ENCODE assay signal across 16 mouse cellular contexts in genomic region chr16:32822450-32822827, GRCm38 (mm10). TPM values are rescaled to one million over a fixed set of nuclear protein-coding genes. Genes with fewer than 3 reads are reported as not detected.
A peak's percentile ranks its signal among the peaks of the same experiment; 100 is the strongest.
DNase-seq lines count a peak whose midpoint lies in the region; ATAC-seq and TF ChIP-seq lines count a peak whose summit lies in the region.
"Had no signal": no experiment of that assay in that cellular context is flagged by ENCODE, and none has a peak within 500 bp of the region (broad histone marks: within the 10 kb centered on the region; RNA-seq: fewer than 3 reads in every experiment).

No protein-coding gene starts in this region.

- peaks cover 13% of the 10 kb centered on the region for H3K4me1 ChIP-seq in heart, postnatal 0 days (ENCODE audit: control insufficient read depth, insufficient read depth)
- peaks cover 7% of the 10 kb centered on the region for H3K4me1 ChIP-seq in embryonic fibroblast, embryonic 13.5 days (ENCODE audit: control insufficient read depth, insufficient read depth, low read length)
- 0 out of 2 replicates have a peak, but pooled peaks cover 4% of the 10 kb centered on the region for H3K4me1 ChIP-seq in lung, adult 2 months (ENCODE audit: control insufficient read depth, insufficient read depth, low read length)
- H3K4me1 ChIP-seq in olfactory bulb, adult 2 months (ENCODE audit: control insufficient read depth, insufficient read depth, low read length): peaks cover 8% of the 10 kb centered on the region
- H3K4me1 ChIP-seq: midbrain, embryonic 13.5 days had no signal

- 38% methylated on average over 6 of the region's 6 CpGs for WGBS in heart, postnatal 0 days
- 47% methylated on average over 6 of the region's 6 CpGs for WGBS in lung, adult 2 months
- WGBS in olfactory bulb, adult 2 months: 79% methylated on average over 6 of the region's 6 CpGs

- no peak overlapping the region for H3K4me2 ChIP-seq in heart, postnatal 0 days (ENCODE audit: low read depth, low read length)
- H3K4me2 ChIP-seq: midbrain, embryonic 13.5 days had no signal

- H3K9ac ChIP-seq in heart, postnatal 0 days (replicated peaks; ENCODE audit: low read depth, low read length): no peak overlapping the region
- H3K9ac ChIP-seq: midbrain, embryonic 13.5 days had no signal

- no peak overlapping the region for H3K4me3 ChIP-seq in heart, postnatal 0 days (ENCODE audit: low read depth, low read length)
- H3K4me3 ChIP-seq in embryonic fibroblast, embryonic 13.5 days (ENCODE audit: insufficient read depth, low read length): no peak overlapping the region
- no peak overlapping the region for H3K4me3 ChIP-seq in lung, adult 2 months (replicated peaks; ENCODE audit: extremely low read depth, low read depth, low read length)
- no peak overlapping the region for H3K4me3 ChIP-seq in olfactory bulb, adult 2 months (ENCODE audit: insufficient read depth, low read depth, low read length)
- H3K4me3 ChIP-seq: embryonic facial prominence, embryonic 10.5 days; midbrain, embryonic 13.5 days had no signal

- H3K27ac ChIP-seq in heart, postnatal 0 days (ENCODE audit: low read depth): peak overlapping the region; percentile 75
- peak overlapping the region; percentile 15; the same call in 1 of the 2 replicates for H3K27ac ChIP-seq in embryonic fibroblast, embryonic 13.5 days (ENCODE audit: insufficient read depth, low read length)
- peak overlapping the region; percentile 3; the same call in 1 of the 2 replicates for H3K27ac ChIP-seq in olfactory bulb, adult 2 months (ENCODE audit: insufficient read depth, low read depth, low read length)
- H3K27ac ChIP-seq: embryonic facial prominence, embryonic 10.5 days; midbrain, embryonic 13.5 days had no signal

- no peak for TF ChIP-seq EP300 in heart, postnatal 0 days (IDR thresholded peaks at IDR 0.05; ENCODE audit: low read depth)

- peak; percentile 13; the same call in 1 of the 2 replicates for ATAC-seq in heart, postnatal 0 days (ENCODE audit: insufficient read depth, low read depth)
- ATAC-seq: midbrain, embryonic 13.5 days had no signal

- no peak for TF ChIP-seq POLR2A in embryonic fibroblast, embryonic 13.5 days (IDR thresholded peaks at IDR 0.05; ENCODE audit: low read depth, low read length)
- TF ChIP-seq POLR2A in lung, adult 2 months (IDR thresholded peaks at IDR 0.05; ENCODE audit: borderline replicate concordance, extremely low read depth, low read depth, low read length): peak; percentile 21; the same call in 1 of the 2 replicates
- no peak for TF ChIP-seq POLR2A in olfactory bulb, adult 2 months (IDR thresholded peaks at IDR 0.05; ENCODE audit: insufficient read depth, low read depth, low read length)

- peaks cover 46% of the 10 kb centered on the region for H3K36me3 ChIP-seq in heart, postnatal 0 days (replicated peaks; ENCODE audit: control insufficient read depth, insufficient read depth, low read length)

- TF ChIP-seq CTCF in heart, postnatal 0 days (IDR thresholded peaks at IDR 0.05; ENCODE audit: low read depth): no peak
- no peak for TF ChIP-seq CTCF in embryonic fibroblast, embryonic 13.5 days (IDR thresholded peaks at IDR 0.05; ENCODE audit: borderline replicate concordance, insufficient read depth, low read length)
- no peak for TF ChIP-seq CTCF in lung, adult 2 months (IDR thresholded peaks at IDR 0.05; ENCODE audit: insufficient read depth, low read length)
- no peak for TF ChIP-seq CTCF in olfactory bulb, adult 2 months (IDR thresholded peaks at IDR 0.05; ENCODE audit: insufficient read depth, low read depth, low read length)

- DNase-seq in heart, postnatal 0 days (ENCODE audit: low spot score): no peak
- DNase-seq in heart, postnatal 36 days: no peak
- peak; percentile 43 for DNase-seq in lung, adult 2 months
- DNase-seq in B cell, adult 2 months: no peak
- DNase-seq in adrenal gland, adult 8-10 months: no peak
- DNase-seq: cerebellum, postnatal 10 days; left cerebral cortex, postnatal 4 days; right cerebral cortex, postnatal 4 days; thymus, postnatal 14 days had no signal

- H3K27me3 ChIP-seq in heart, postnatal 0 days (ENCODE audit: control insufficient read depth, insufficient read depth, low read length): no peaks in the 10 kb centered on the region
- H3K27me3 ChIP-seq: midbrain, embryonic 13.5 days had no signal

- intact Hi-C loops in heart, postnatal 36 days (cut with DNase I): no loop called here

- no peaks in the 10 kb centered on the region for H3K9me3 ChIP-seq in heart, postnatal 0 days (replicated peaks; ENCODE audit: control insufficient read depth, low read length)
- H3K9me3 ChIP-seq: embryonic facial prominence, embryonic 10.5 days; midbrain, embryonic 13.5 days had no signal

RNA-seq across cellular contexts. Expression of gene Smbd1, which starts 12.2 kb away (rescaled TPM):
- not detected in 2 replicates for total RNA-seq in heart, postnatal 0 days (2014; rRNA removed; ENCODE audit: low replicate concordance)
- polyA plus RNA-seq in heart, postnatal 0 days (2015; fragmentation: Nextera tagmentation; extraction: Ambion mirVana): not detected in 2 replicates
- not detected for total RNA-seq in heart, postnatal 36 days (2021)
- polyA plus RNA-seq in embryonic fibroblast, embryonic 13.5 days (2011; ENCODE audit: insufficient read length, low read depth, missing spikeins): not detected in 2 replicates
- polyA plus RNA-seq in lung, adult 2 months (2012; rRNA removed): 2.3 and 3.0 TPM in 2 replicates
- polyA plus RNA-seq in olfactory bulb, adult 2 months (2012; ENCODE audit: insufficient read depth, insufficient read length, low replicate concordance, missing spikeins): not detected in 2 replicates
- total RNA-seq in adrenal gland, adult 8-10 months (2022): not detected
- total RNA-seq: adrenal gland, postnatal 10 days; layer of hippocampus, postnatal 10 days; left cerebral cortex, postnatal 4 days had no signal
- polyA plus RNA-seq: embryonic facial prominence, embryonic 10.5 days; liver, embryonic 16.5 days; midbrain, embryonic 13.5 days had no signal

RNA-seq across cellular contexts. Expression of gene Muc20, which starts 25.2 kb away (rescaled TPM):
- total RNA-seq in heart, postnatal 0 days (2014; rRNA removed; ENCODE audit: low replicate concordance): 0.12 TPM in 1 of 2 replicates, not detected in the other
- 0.18 TPM in 1 of 2 replicates, not detected in the other for polyA plus RNA-seq in heart, postnatal 0 days (2015; fragmentation: Nextera tagmentation; extraction: Ambion mirVana)
- total RNA-seq in heart, postnatal 36 days (2021): under 1 TPM; 0.14 to 0.25 TPM
- not detected in 2 replicates for polyA plus RNA-seq in embryonic fibroblast, embryonic 13.5 days (2011; ENCODE audit: insufficient read length, low read depth, missing spikeins)
- 9.0 and 11.8 TPM in 2 replicates for polyA plus RNA-seq in lung, adult 2 months (2012; rRNA removed)
- not detected in 2 replicates for polyA plus RNA-seq in olfactory bulb, adult 2 months (2012; ENCODE audit: insufficient read depth, insufficient read length, low replicate concordance, missing spikeins)
- total RNA-seq in adrenal gland, adult 8-10 months (2022): under 1 TPM in 1 of 4 experiments, not detected in 3; 0.19 TPM
- total RNA-seq: layer of hippocampus, postnatal 10 days; left cerebral cortex, postnatal 4 days had no signal
- polyA plus RNA-seq: embryonic facial prominence, embryonic 10.5 days; liver, embryonic 16.5 days; midbrain, embryonic 13.5 days had no signal

RNA-seq across cellular contexts. Expression of gene Fyttd1, which starts 54.9 kb away (rescaled TPM):
- total RNA-seq in heart, postnatal 0 days (2014; rRNA removed; ENCODE audit: low replicate concordance): 60.7 and 75.8 TPM in 2 replicates
- polyA plus RNA-seq in heart, postnatal 0 days (2015; fragmentation: Nextera tagmentation; extraction: Ambion mirVana): 118 and 120 TPM in 2 replicates
- total RNA-seq in heart, postnatal 36 days (2021): 100 to 1,000 TPM in 1 of 2 experiments, 10 to 100 TPM in 1; 98.9 to 101 TPM
- polyA plus RNA-seq in embryonic fibroblast, embryonic 13.5 days (2011; ENCODE audit: insufficient read length, low read depth, missing spikeins): 108 and 115 TPM in 2 replicates
- 8.4 and 8.9 TPM in 2 replicates for polyA plus RNA-seq in lung, adult 2 months (2012; rRNA removed)
- not detected in 2 replicates for polyA plus RNA-seq in olfactory bulb, adult 2 months (2012; ENCODE audit: insufficient read depth, insufficient read length, low replicate concordance, missing spikeins)
- 100 to 1,000 TPM in 3 of 4 experiments, 10 to 100 TPM in 1; 97.2 to 136 (median 120) TPM for total RNA-seq in adrenal gland, adult 8-10 months (2022)

RNA-seq across cellular contexts. Expression of gene Rubcn, which starts 55.1 kb away (rescaled TPM):
- total RNA-seq in heart, postnatal 0 days (2014; rRNA removed; ENCODE audit: low replicate concordance): 53.5 and 66.7 TPM in 2 replicates
- polyA plus RNA-seq in heart, postnatal 0 days (2015; fragmentation: Nextera tagmentation; extraction: Ambion mirVana): 12.5 and 14.7 TPM in 2 replicates
- 10 to 100 TPM; 35.1 to 35.9 TPM for total RNA-seq in heart, postnatal 36 days (2021)
- polyA plus RNA-seq in embryonic fibroblast, embryonic 13.5 days (2011; ENCODE audit: insufficient read length, low read depth, missing spikeins): 26.2 and 27.1 TPM in 2 replicates
- polyA plus RNA-seq in lung, adult 2 months (2012; rRNA removed): 34.3 and 47.6 TPM in 2 replicates
- polyA plus RNA-seq in olfactory bulb, adult 2 months (2012; ENCODE audit: insufficient read depth, insufficient read length, low replicate concordance, missing spikeins): not detected in 2 replicates
- 10 to 100 TPM; 31.0 to 60.3 (median 46.8) TPM for total RNA-seq in adrenal gland, adult 8-10 months (2022)

Comparison
In these comparisons a context has a peak if more than half of its experiments do, and no peak if none do; other contexts are left out.
1. H3K27ac ChIP-seq: peak in every context shown above with its lines; median percentile 75 in heart, postnatal 0 days; 15 in embryonic fibroblast, embryonic 13.5 days; 3 in olfactory bulb, adult 2 months.